Mouse (Mus musculus) heart, postnatal 0 days (tissue): ENCODE measurements around the gene Adamtsl4.

Source experiments
- CTCF ChIP-seq: IDR thresholded peaks from 2 replicates; pipeline ENCODE4 v1.5.1; 2016; ENCODE audit warnings: antibody characterized with exemption, control low read depth, low read depth
- EP300 ChIP-seq: IDR thresholded peaks from 2 replicates; pipeline ENCODE4 v1.6.1; 2016; ENCODE audit warnings: antibody characterized with exemption, low read depth

DNA sequence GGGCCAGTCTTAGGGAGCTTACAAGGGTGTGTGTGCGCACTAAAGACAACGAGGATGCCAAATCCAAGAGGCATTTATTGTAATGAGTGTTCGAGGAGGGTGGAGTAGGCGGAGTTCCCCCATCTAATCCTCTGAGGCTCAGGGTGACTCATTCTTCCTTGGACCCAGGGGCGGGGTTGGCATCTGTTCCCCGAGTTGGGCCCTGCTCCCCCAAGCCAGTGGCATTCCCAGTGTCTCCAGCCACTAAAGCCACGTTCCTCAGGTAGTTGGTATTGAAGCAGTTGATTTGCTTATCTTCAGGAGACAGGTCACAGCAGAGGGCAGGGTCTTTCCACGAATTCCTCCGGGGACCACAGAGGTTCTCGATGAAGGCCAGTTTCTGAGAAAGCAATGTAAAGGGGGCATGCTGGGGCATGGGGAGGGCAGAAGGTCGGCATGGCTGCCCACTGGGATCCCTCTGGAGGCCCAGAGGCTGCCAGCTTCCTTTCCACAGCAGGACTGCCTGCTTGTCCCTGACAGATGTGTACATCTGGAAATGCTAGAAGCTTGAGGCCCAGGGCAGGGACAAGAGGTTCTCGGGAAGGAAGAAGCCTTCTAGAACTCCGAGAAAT is 46.5 kb upstream of the Adamtsl4 start:
- TF ChIP-seq CTCF, result no peak
- TF ChIP-seq EP300, result no peak
